ENCODE assay signal across 8 mouse cellular contexts in the genomic region with DNA sequence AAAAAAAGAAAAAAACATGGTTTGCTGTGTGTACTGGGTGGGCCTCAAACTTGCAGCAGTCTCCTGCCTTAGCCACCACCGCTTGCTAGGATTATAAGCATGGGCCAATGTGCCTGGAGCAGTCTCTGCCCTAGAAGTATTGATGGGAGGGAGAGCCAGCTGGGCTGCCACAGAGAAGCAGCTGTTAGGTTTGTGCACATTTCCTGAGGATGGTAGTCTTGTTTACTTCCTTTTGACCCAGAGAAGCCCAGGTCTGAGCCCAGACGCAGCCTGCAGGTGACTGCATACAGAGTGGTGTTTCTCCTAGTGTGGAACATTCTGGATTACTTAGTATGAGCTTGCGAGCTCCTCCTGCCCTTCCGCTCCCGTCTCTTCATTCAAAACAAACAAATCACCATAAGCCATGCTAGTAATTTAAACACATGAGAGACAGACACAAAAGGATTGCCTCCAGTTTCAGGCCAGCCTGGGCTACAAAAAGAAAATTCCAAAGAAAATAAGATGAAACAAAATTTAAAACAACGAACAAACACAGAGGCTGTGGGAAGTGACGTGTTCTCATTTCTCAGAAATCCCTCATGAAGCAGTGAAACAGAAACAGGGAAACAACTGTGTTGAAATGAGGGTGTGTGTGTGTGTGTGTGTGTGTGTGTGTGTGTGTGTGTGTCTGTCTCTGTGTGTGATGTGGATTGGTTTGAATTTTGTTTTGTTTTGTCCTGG. TPM values are rescaled to one million over a fixed set of nuclear protein-coding genes. Genes with fewer than 3 reads are reported as not detected.
DNase-seq lines count a peak whose midpoint lies in the region; ATAC-seq and TF ChIP-seq lines count a peak whose summit lies in the region.

No protein-coding gene starts in this region.

- peak; percentile 41 for DNase-seq in gastrocnemius, adult 2 months
- no peak for DNase-seq in gastrocnemius, postnatal 14 days
- peak; percentile 49 for DNase-seq in 416B (ENCODE audit: low read depth)
- DNase-seq in limb, embryonic 14.5 days (ENCODE audit: low spot score): no peak
- no peak for DNase-seq in adrenal gland, adult 18-20 months (ENCODE audit: low spot score in 2 of 2)

- no peak overlapping the region for H3K4me2 ChIP-seq in forebrain, embryonic 12.5 days
- H3K4me2 ChIP-seq in limb, embryonic 14.5 days (replicated peaks; ENCODE audit: low read depth, low read length, severe bottlenecking): no peak overlapping the region
- H3K4me2 ChIP-seq in stomach, embryonic 16.5 days (ENCODE audit: low read depth, low read length): 0 out of 2 replicates have a peak overlapping the region, but pooled peaks have one; percentile 37

- peak overlapping the region; percentile 100 for H3K27ac ChIP-seq in gastrocnemius, adult 2 months
- peak overlapping the region; percentile 80 for H3K27ac ChIP-seq in forebrain, embryonic 12.5 days
- peak overlapping the region; percentile 34 for H3K27ac ChIP-seq in limb, embryonic 14.5 days (replicated peaks; ENCODE audit: low read depth, low read length)
- H3K27ac ChIP-seq in stomach, embryonic 16.5 days (ENCODE audit: low read length): peak overlapping the region; percentile 96

- H3K4me3 ChIP-seq in gastrocnemius, adult 2 months: peak overlapping the region; percentile 42
- no peak overlapping the region for H3K4me3 ChIP-seq in forebrain, embryonic 12.5 days (replicated peaks)
- H3K4me3 ChIP-seq in limb, embryonic 14.5 days (replicated peaks; ENCODE audit: low read length): no peak overlapping the region
- H3K4me3 ChIP-seq in stomach, embryonic 16.5 days (replicated peaks; ENCODE audit: low read length): no peak overlapping the region

- WGBS in forebrain, embryonic 12.5 days: 88% methylated on average over 7 of the region's 7 CpGs
- 83% methylated on average over 7 of the region's 7 CpGs for WGBS in limb, embryonic 14.5 days
- 48% methylated on average over 7 of the region's 7 CpGs for WGBS in stomach, embryonic 16.5 days

- intact Hi-C loops in gastrocnemius, adult 2 months (cut with DNase I): no loop called here
- intact Hi-C loops in gastrocnemius, postnatal 14 days (cut with DNase I; ENCODE audit: low total_unique reads): no loop called here

- no peaks in the 10 kb centered on the region for H3K27me3 ChIP-seq in forebrain, embryonic 12.5 days
- H3K27me3 ChIP-seq in limb, embryonic 14.5 days (ENCODE audit: control insufficient read depth, insufficient read depth, low read length): no peaks in the 10 kb centered on the region
- no peaks in the 10 kb centered on the region for H3K27me3 ChIP-seq in stomach, embryonic 16.5 days (ENCODE audit: control insufficient read depth, insufficient read depth, low read length)

- peaks cover 34% of the 10 kb centered on the region for H3K4me1 ChIP-seq in forebrain, embryonic 12.5 days
- peaks cover 29% of the 10 kb centered on the region for H3K4me1 ChIP-seq in limb, embryonic 14.5 days (ENCODE audit: control insufficient read depth, insufficient read depth, low read length)
- H3K4me1 ChIP-seq in stomach, embryonic 16.5 days (ENCODE audit: control insufficient read depth, insufficient read depth, low read length): peaks cover 69% of the 10 kb centered on the region

- no peak for TF ChIP-seq CTCF in gastrocnemius, adult 2 months (IDR thresholded peaks at IDR 0.05)

- TF ChIP-seq POLR2A in limb, embryonic 14.5 days (IDR thresholded peaks at IDR 0.05; ENCODE audit: borderline replicate concordance, extremely low read depth, insufficient read depth, insufficient read length): no peak

- ATAC-seq in forebrain, embryonic 12.5 days (ENCODE audit: low FRiP score): no peak
- ATAC-seq in limb, embryonic 14.5 days (ENCODE audit: low FRiP score, low read depth): no peak
- no peak for ATAC-seq in stomach, embryonic 16.5 days (ENCODE audit: insufficient read depth, low FRiP score)
- ATAC-seq in erythroblast, adult 5-6 weeks (replicated peaks; ENCODE audit: low FRiP score, poor library complexity, severe bottlenecking): no peak

- peaks cover 42% of the 10 kb centered on the region for H3K36me3 ChIP-seq in forebrain, embryonic 12.5 days (replicated peaks)
- peaks cover 25% of the 10 kb centered on the region for H3K36me3 ChIP-seq in limb, embryonic 14.5 days (ENCODE audit: control insufficient read depth, insufficient read depth, low read length)
- peaks cover 12% of the 10 kb centered on the region for H3K36me3 ChIP-seq in stomach, embryonic 16.5 days (ENCODE audit: control insufficient read depth, insufficient read depth, low read length)

- H3K9ac ChIP-seq in forebrain, embryonic 12.5 days: no peak overlapping the region
- no peak overlapping the region for H3K9ac ChIP-seq in limb, embryonic 14.5 days (ENCODE audit: low read depth, low read length, severe bottlenecking)
- H3K9ac ChIP-seq in stomach, embryonic 16.5 days (ENCODE audit: low read length): peak overlapping the region; percentile 14

- no peaks in the 10 kb centered on the region for H3K9me3 ChIP-seq in forebrain, embryonic 12.5 days
- H3K9me3 ChIP-seq in limb, embryonic 14.5 days (ENCODE audit: control insufficient read depth, low read length): no peaks in the 10 kb centered on the region
- no peaks in the 10 kb centered on the region for H3K9me3 ChIP-seq in stomach, embryonic 16.5 days (replicated peaks; ENCODE audit: control insufficient read depth, low read length)

RNA-seq across cellular contexts. Expression of a gene that starts 10.2 kb away (rescaled TPM):
- 100 to 1,000 TPM; 110 to 123 TPM for total RNA-seq in gastrocnemius, adult 2 months (2021)
- 100 to 1,000 TPM in 1 of 2 experiments, 10 to 100 TPM in 1; 98.8 to 124 TPM for total RNA-seq in gastrocnemius, postnatal 14 days (2021)
- polyA plus RNA-seq in forebrain, embryonic 12.5 days (2016; fragmentation: Nextera tagmentation; extraction: Ambion mirVana): 69.3 and 74.0 TPM in 2 replicates
- polyA plus RNA-seq in limb, embryonic 14.5 days (2012; rRNA removed): 64.5 and 72.1 TPM in 2 replicates
- 67.8 and 73.5 TPM in 2 replicates for polyA plus RNA-seq in limb, embryonic 14.5 days (2014; fragmentation: Nextera tagmentation; extraction: Ambion mirVana)
- polyA plus RNA-seq in stomach, embryonic 16.5 days (2015; fragmentation: Nextera tagmentation; extraction: Ambion mirVana): 16.5 and 20.5 TPM in 2 replicates
- 83.2 and 113 TPM in 2 replicates for total RNA-seq in erythroblast, adult 5-6 weeks (2015; ENCODE audit: low replicate concordance)
- 70.6 and 76.3 TPM in 2 replicates for total RNA-seq in erythroblast, adult 5-6 weeks (2017; ENCODE audit: low replicate concordance)
- total RNA-seq in adrenal gland, adult 18-20 months (2021): 100 to 1,000 TPM; 138 to 228 TPM

RNA-seq across cellular contexts. Expression of a gene that starts 19.0 kb away (rescaled TPM):
- 10 to 100 TPM; 17.2 to 32.0 TPM for total RNA-seq in gastrocnemius, adult 2 months (2021)
- total RNA-seq in gastrocnemius, postnatal 14 days (2021): 10 to 100 TPM; 27.1 to 50.8 TPM
- 0.65 and 1.1 TPM in 2 replicates for polyA plus RNA-seq in forebrain, embryonic 12.5 days (2016; fragmentation: Nextera tagmentation; extraction: Ambion mirVana)
- polyA plus RNA-seq in limb, embryonic 14.5 days (2012; rRNA removed): 3.3 and 3.6 TPM in 2 replicates
- 2.8 and 3.4 TPM in 2 replicates for polyA plus RNA-seq in limb, embryonic 14.5 days (2014; fragmentation: Nextera tagmentation; extraction: Ambion mirVana)
- polyA plus RNA-seq in stomach, embryonic 16.5 days (2015; fragmentation: Nextera tagmentation; extraction: Ambion mirVana): 13.3 and 20.5 TPM in 2 replicates
- total RNA-seq in erythroblast, adult 5-6 weeks (2015; ENCODE audit: low replicate concordance): not detected in 2 replicates
- total RNA-seq in erythroblast, adult 5-6 weeks (2017; ENCODE audit: low replicate concordance): not detected in 2 replicates
- 10 to 100 TPM in 1 of 2 experiments, 1 to 10 TPM in 1; 8.6 to 10.1 TPM for total RNA-seq in adrenal gland, adult 18-20 months (2021)

RNA-seq across cellular contexts. Expression of a gene that starts 44.0 kb away (rescaled TPM):
- total RNA-seq in gastrocnemius, adult 2 months (2021): 100 to 1,000 TPM in 1 of 2 experiments, 10 to 100 TPM in 1; 97.2 to 102 TPM
- total RNA-seq in gastrocnemius, postnatal 14 days (2021): 10 to 100 TPM; 78.4 to 79.8 TPM
- polyA plus RNA-seq in forebrain, embryonic 12.5 days (2016; fragmentation: Nextera tagmentation; extraction: Ambion mirVana): 102 and 104 TPM in 2 replicates
- 32.6 and 43.4 TPM in 2 replicates for polyA plus RNA-seq in limb, embryonic 14.5 days (2012; rRNA removed)
- polyA plus RNA-seq in limb, embryonic 14.5 days (2014; fragmentation: Nextera tagmentation; extraction: Ambion mirVana): 67.8 and 74.7 TPM in 2 replicates
- 70.3 and 73.0 TPM in 2 replicates for polyA plus RNA-seq in stomach, embryonic 16.5 days (2015; fragmentation: Nextera tagmentation; extraction: Ambion mirVana)
- total RNA-seq in erythroblast, adult 5-6 weeks (2015; ENCODE audit: low replicate concordance): 30.9 and 34.1 TPM in 2 replicates
- total RNA-seq in erythroblast, adult 5-6 weeks (2017; ENCODE audit: low replicate concordance): 52.8 and 58.1 TPM in 2 replicates
- total RNA-seq in adrenal gland, adult 18-20 months (2021): 100 to 1,000 TPM in 1 of 2 experiments, 10 to 100 TPM in 1; 92.9 to 105 TPM

Comparison
In these comparisons a context has a peak if more than half of its experiments do, and no peak if none do; other contexts are left out.
1. DNase-seq: peak in gastrocnemius, adult 2 months (single experiment) and 416B (single experiment); none in gastrocnemius, postnatal 14 days (single experiment), limb, embryonic 14.5 days (single experiment) and adrenal gland, adult 18-20 months (0 of 2).
2. H3K27ac ChIP-seq: peak in every context shown above with its lines; median percentile 100 in gastrocnemius, adult 2 months; 96 in stomach, embryonic 16.5 days; 80 in forebrain, embryonic 12.5 days; 34 in limb, embryonic 14.5 days.
3. RNA of a gene that starts 19.0 kb away (total RNA-seq): 27.1 to 50.8 TPM in gastrocnemius, postnatal 14 days, 17.2 to 32.0 TPM in gastrocnemius, adult 2 months and 8.6 to 10.1 TPM in adrenal gland, adult 18-20 months; not detected in erythroblast, adult 5-6 weeks; every median in the first group is over 4 times any median in the second.